ENCODE assay signal across 30 mouse cellular contexts in the genomic region with DNA sequence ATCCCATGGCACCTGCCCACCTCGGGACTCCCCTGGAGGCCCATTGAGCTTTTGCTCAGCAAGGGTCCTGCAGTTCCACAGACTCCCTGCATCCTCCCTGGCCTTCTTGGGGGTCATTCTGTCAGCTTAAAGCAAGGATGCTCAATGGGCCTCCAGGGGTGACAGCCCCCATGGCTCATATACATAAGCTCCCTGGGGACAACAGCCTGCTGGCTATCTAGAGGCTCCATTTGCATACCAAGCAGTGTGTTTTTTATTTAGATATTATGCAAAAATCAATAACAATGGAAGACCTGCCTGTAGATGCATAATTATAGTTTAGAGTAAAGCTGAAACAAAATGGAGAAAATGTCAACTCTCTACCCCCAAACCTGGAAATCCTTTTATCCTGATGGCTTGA. TPM values are rescaled to one million over a fixed set of nuclear protein-coding genes. Genes with fewer than 3 reads are reported as not detected.
"Had no signal": no experiment of that assay in that cellular context is flagged by ENCODE, and none has a peak within 500 bp of the region (broad histone marks: within the 10 kb centered on the region; RNA-seq: fewer than 3 reads in every experiment).

No protein-coding gene starts in this region.

- H3K9ac ChIP-seq: embryonic facial prominence, embryonic 12.5 days; embryonic facial prominence, embryonic 13.5 days; embryonic facial prominence, embryonic 15.5 days; forebrain, embryonic 12.5 days; forebrain, embryonic 13.5 days; forebrain, embryonic 15.5 days; forebrain, postnatal 0 days had no signal

- H3K9me3 ChIP-seq: embryonic facial prominence, embryonic 10.5 days; embryonic facial prominence, embryonic 12.5 days; embryonic facial prominence, embryonic 13.5 days; embryonic facial prominence, embryonic 15.5 days; forebrain, embryonic 10.5 days; forebrain, embryonic 12.5 days; forebrain, embryonic 13.5 days; forebrain, embryonic 15.5 days had no signal

- ATAC-seq: forebrain, embryonic 13.5 days; forebrain, embryonic 14.5 days; forebrain, embryonic 15.5 days; forebrain, embryonic 16.5 days; forebrain, postnatal 0 days had no signal

- DNase-seq: cerebellum, adult 8-10 months; cerebellum, adult 9-10 months; cerebellum, adult 9-11 months; cerebellum, postnatal 10 days; cerebellum, postnatal 14 days; cerebellum, postnatal 25 days; cerebellum, postnatal 36 days; embryo, embryonic 11 days; forebrain, postnatal 0 days; gastrocnemius, adult 2 months; gastrocnemius, postnatal 10 days; gastrocnemius, postnatal 14 days; gastrocnemius, postnatal 25 days; gastrocnemius, postnatal 36 days; heart, adult 11 months; heart, adult 18-20 months; heart, adult 2 months had no signal

- H3K4me2 ChIP-seq: embryonic facial prominence, embryonic 12.5 days; embryonic facial prominence, embryonic 13.5 days; embryonic facial prominence, embryonic 15.5 days; forebrain, embryonic 12.5 days; forebrain, embryonic 13.5 days; forebrain, embryonic 15.5 days had no signal

- H3K4me1 ChIP-seq: embryonic facial prominence, embryonic 10.5 days; embryonic facial prominence, embryonic 12.5 days; embryonic facial prominence, embryonic 13.5 days; embryonic facial prominence, embryonic 15.5 days; forebrain, embryonic 10.5 days; forebrain, embryonic 12.5 days; forebrain, embryonic 13.5 days; forebrain, embryonic 15.5 days had no signal

- H3K27ac ChIP-seq: embryonic facial prominence, embryonic 10.5 days; embryonic facial prominence, embryonic 12.5 days; embryonic facial prominence, embryonic 13.5 days; embryonic facial prominence, embryonic 15.5 days; forebrain, embryonic 10.5 days; forebrain, embryonic 12.5 days; forebrain, embryonic 13.5 days; forebrain, embryonic 15.5 days; gastrocnemius, adult 2 months; heart, adult 2 months had no signal

- H3K27me3 ChIP-seq: embryonic facial prominence, embryonic 12.5 days; embryonic facial prominence, embryonic 13.5 days; embryonic facial prominence, embryonic 15.5 days; forebrain, embryonic 12.5 days; forebrain, embryonic 13.5 days; forebrain, embryonic 15.5 days had no signal

- H3K4me3 ChIP-seq: embryonic facial prominence, embryonic 10.5 days; embryonic facial prominence, embryonic 12.5 days; embryonic facial prominence, embryonic 13.5 days; embryonic facial prominence, embryonic 15.5 days; erythroblast, embryonic 14.5 days; forebrain, embryonic 10.5 days; forebrain, embryonic 12.5 days; forebrain, embryonic 13.5 days; forebrain, embryonic 15.5 days; gastrocnemius, adult 2 months; heart, adult 2 months had no signal

- H3K36me3 ChIP-seq: embryonic facial prominence, embryonic 10.5 days; embryonic facial prominence, embryonic 12.5 days; embryonic facial prominence, embryonic 13.5 days; embryonic facial prominence, embryonic 15.5 days; forebrain, embryonic 10.5 days; forebrain, embryonic 12.5 days; forebrain, embryonic 15.5 days had no signal

RNA-seq across cellular contexts. Expression of a gene that starts 3.4 kb away (rescaled TPM):
- polyA plus RNA-seq: embryonic facial prominence, embryonic 10.5 days; embryonic facial prominence, embryonic 11.5 days; embryonic facial prominence, embryonic 12.5 days; embryonic facial prominence, embryonic 15.5 days; erythroblast, embryonic 14.5 days; forebrain, embryonic 10.5 days; forebrain, embryonic 11.5 days; forebrain, embryonic 12.5 days; forebrain, embryonic 13.5 days; forebrain, embryonic 14.5 days; forebrain, embryonic 15.5 days; forebrain, embryonic 16.5 days; forebrain, postnatal 0 days had no signal
